Mouse (Mus musculus): ENCODE measurements around the gene Nrp1.
A peak's percentile ranks its signal among the peaks of the same experiment; 100 is the strongest.

Gene Nrp1

GRCm38 (mm10) chr8:128505866-128506265 is 147.5 kb downstream of the Nrp1 start:
- DNase-seq (ENCODE audit: low spot score), result no peak

GRCm38 (mm10) chr8:128508723-128509122 is 150.3 kb downstream of the Nrp1 start:
- DNase-seq (ENCODE audit: low spot score), result no peak

- no peak for DNase-seq (ENCODE audit: low spot score)
Observed at GRCm38 (mm10) chr8:128511021-128511420, 152.6 kb downstream of the Nrp1 start.

- DNase-seq (ENCODE audit: low spot score), result no peak
Observed at GRCm38 (mm10) chr8:128511732-128512131, 153.3 kb downstream of the Nrp1 start.

GRCm38 (mm10) chr8:128516846-128517446 is 158.5 kb downstream of the Nrp1 start:
- no peak for DNase-seq (ENCODE audit: low spot score)

GRCm38 (mm10) chr8:128517546-128518102 is 159.2 kb downstream of the Nrp1 start:
- no peak for DNase-seq (ENCODE audit: low spot score)

GRCm38 (mm10) chr8:128519366-128519765 is 161.0 kb downstream of the Nrp1 start:
- DNase-seq (ENCODE audit: low spot score), result no peak

GRCm38 (mm10) chr8:128523825-128524224 is 165.4 kb downstream of the Nrp1 start:
- no peak for DNase-seq (ENCODE audit: low spot score)

- DNase-seq (ENCODE audit: low spot score), result no peak
Observed at GRCm38 (mm10) chr8:128525912-128526311, 167.5 kb downstream of the Nrp1 start.

GRCm38 (mm10) chr8:128528591-128529383 is 170.4 kb downstream of the Nrp1 start:
- no peak for DNase-seq (ENCODE audit: low spot score)

- no peak for DNase-seq (ENCODE audit: low spot score)
Observed at GRCm38 (mm10) chr8:128534442-128534871, 176.1 kb downstream of the Nrp1 start.

- no peak for DNase-seq (ENCODE audit: low spot score)
Observed at GRCm38 (mm10) chr8:128535685-128536084, 177.3 kb downstream of the Nrp1 start.

- DNase-seq (ENCODE audit: low spot score), result no peak
Observed at GRCm38 (mm10) chr8:128538378-128538777, 180.0 kb downstream of the Nrp1 start.

GRCm38 (mm10) chr8:128541355-128542090 is 183.1 kb downstream of the Nrp1 start:
- DNase-seq (ENCODE audit: low spot score), result no peak

- DNase-seq (ENCODE audit: low spot score), result no peak
Observed at GRCm38 (mm10) chr8:128544128-128544846, 185.9 kb downstream of the Nrp1 start.

GRCm38 (mm10) chr8:128546287-128546686 is 187.9 kb downstream of the Nrp1 start:
- no peak for DNase-seq (ENCODE audit: low spot score)

GRCm38 (mm10) chr8:128547361-128547760 is 189.0 kb downstream of the Nrp1 start:
- no peak for DNase-seq (ENCODE audit: low spot score)

- DNase-seq (ENCODE audit: low spot score), result no peak
Observed at GRCm38 (mm10) chr8:128549738-128550137, 191.3 kb downstream of the Nrp1 start.

- DNase-seq (ENCODE audit: low spot score), result peak; percentile 34
Observed at GRCm38 (mm10) chr8:128551421-128552139, 193.2 kb downstream of the Nrp1 start.
